Mouse (Mus musculus): ENCODE data around the gene Snapc1. TPM values are rescaled to one million over a fixed set of nuclear protein-coding genes. Genes with fewer than 3 reads are reported as not detected.

Snapc1 gene
- polyA plus RNA-seq (2015; fragmentation: Nextera tagmentation; extraction: Ambion mirVana) = 5.4 and 7.5 TPM in 2 replicates

DNA sequence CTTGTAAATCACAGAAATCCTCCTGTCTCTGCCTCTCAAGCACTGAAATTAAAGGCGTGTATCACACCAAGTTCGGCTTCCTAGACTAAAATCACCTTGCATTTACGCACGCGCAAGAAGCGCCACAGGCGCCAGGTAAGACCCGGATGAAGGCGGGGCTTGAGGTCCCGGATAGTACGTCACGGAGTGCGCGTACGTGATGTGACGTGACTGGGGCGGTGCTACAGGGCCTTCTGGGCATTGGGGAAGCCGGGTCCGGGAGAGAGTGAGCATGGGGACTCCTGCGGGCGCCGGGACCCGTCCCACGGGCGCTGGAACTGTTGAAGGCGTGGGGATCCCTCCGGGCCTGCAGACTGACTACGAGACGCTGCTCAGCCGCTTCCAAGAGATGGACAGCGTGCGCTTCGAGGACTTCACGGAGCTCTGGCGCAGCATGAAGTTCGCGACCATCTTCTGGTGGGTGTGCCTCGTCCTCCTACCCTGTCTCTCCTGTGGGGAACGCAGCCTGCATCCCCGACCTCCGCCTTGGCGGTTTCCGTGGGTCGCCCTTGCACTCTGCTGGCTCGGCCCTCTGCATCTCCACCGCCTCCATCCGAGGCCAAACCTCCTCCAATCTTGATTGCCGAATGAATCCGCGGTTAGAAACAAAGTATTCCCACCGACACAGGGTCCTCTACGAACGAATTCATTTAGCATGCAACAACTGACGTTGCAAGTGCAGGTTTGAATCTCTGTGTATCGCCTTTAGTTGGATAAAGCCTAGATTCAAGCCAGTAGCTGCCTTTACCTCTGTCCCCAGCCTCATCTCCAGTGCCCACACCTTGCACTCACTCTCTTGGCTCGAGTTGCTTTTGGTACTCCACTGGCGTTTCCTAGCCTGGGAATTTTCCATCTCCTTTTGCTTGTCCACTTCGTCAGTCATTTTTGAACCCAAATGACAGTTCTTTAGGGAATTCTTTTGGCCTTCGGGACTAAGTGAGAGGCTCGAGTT, at the start of gene Snapc1:
Gene Snapc1 (plus strand): TSS at position 191 of the 991 bp plus-strand sequence.
- ATAC-seq (ENCODE audit: low read depth) (peak; percentile 100), DNase-seq (peak; percentile 95)
- Histone ChIP-seq H3K9me3 (replicated peaks) (no peaks in the 10 kb centered on the region), H3K27me3 (no peaks in the 10 kb centered on the region), H3K9ac (peak within 1 kb of the TSS; percentile 83), H3K27ac (peak within 1 kb of the TSS; percentile 56; the same call in 1 of the 2 replicates), H3K36me3 (peaks cover 19% of the 10 kb centered on the region), H3K4me3 (replicated peaks) (peak within 1 kb of the TSS; percentile 84), H3K4me2 (peak within 1 kb of the TSS; percentile 79), H3K4me1 (replicated peaks) (peaks cover 17% of the 10 kb centered on the region)
- under 1% methylated on average over 60 of the region's 60 CpGs for WGBS (ENCODE audit: insufficient replicate concordance)

DNA sequence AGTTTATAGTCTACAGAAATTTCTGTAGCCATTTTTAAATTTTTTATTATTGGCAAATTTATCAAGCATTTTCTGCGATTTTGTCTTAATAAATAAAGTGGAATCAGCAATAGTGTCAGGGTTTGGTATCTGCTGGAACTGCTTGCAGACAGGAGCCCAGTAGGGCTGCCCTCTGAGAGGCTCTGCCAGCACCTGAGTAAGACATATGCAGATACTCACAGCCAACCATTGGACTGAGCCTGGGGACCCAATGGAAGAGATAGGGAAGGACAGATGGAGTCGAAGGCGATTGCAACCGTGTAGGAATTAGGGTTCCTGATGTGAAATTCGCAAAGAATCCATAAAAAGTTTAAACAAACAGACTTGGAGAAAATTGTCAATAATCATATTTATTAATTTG, 45.8 kb upstream of the Snapc1 start:
- DNase-seq (no peak), ATAC-seq (ENCODE audit: low read depth) (no peak)
- Histone ChIP-seq H3K4me2 (no peak overlapping the region), H3K27me3 (no peaks in the 10 kb centered on the region), H3K4me3 (replicated peaks) (no peak overlapping the region), H3K9ac (no peak overlapping the region), H3K9me3 (replicated peaks) (no peaks in the 10 kb centered on the region), H3K27ac (no peak overlapping the region), H3K4me1 (replicated peaks) (no peaks in the 10 kb centered on the region), H3K36me3 (no peaks in the 10 kb centered on the region)
- 80% methylated on average over 5 of the region's 5 CpGs for WGBS (ENCODE audit: insufficient replicate concordance)

DNA sequence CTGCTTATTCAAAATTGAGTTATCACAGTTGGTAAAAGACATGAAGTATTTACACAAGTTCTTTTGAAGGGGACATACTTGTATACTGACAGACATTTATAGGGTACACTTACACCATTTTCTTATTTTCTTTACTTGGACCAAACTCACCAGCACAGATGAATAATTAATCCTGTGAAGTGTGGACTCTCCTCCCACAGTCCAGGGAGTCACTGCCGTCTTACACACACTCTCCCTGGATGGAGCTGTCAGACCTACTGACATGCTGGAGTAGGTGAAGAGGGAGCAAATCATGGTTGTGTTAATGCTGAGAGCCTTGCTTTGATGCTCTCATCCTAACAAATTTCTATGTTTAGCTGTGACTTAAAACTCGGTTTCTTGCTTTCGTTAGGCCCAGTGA, 34.0 kb upstream of the Snapc1 start:
- Histone ChIP-seq H3K27ac (no peak overlapping the region), H3K9ac (no peak overlapping the region), H3K4me2 (no peak overlapping the region), H3K4me3 (replicated peaks) (no peak overlapping the region), H3K9me3 (replicated peaks) (no peaks in the 10 kb centered on the region), H3K4me1 (replicated peaks) (no peaks in the 10 kb centered on the region), H3K36me3 (peaks cover 50% of the 10 kb centered on the region), H3K27me3 (no peaks in the 10 kb centered on the region)
- ATAC-seq (ENCODE audit: low read depth) (no peak), DNase-seq (no peak)
- WGBS (ENCODE audit: insufficient replicate concordance) = 79% methylated on average over 3 of the region's 3 CpGs

DNA sequence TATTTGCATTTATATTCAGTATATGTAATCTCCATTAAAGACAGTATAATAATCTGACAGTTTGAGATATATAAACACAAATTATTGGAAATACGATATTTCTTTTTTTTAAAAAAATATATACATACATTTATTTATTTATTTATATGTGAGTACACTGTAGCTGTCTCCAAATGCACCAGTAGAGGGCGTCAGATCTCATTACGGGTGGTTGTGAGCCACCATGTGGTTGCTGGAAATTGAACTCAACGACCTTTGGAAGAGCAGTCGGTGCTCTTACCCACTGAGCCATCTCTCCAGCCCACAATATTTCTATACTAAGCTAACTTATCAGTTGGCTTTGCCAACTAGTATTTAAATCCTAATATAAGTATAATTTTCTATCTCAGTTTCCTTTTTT, 33.0 kb upstream of the Snapc1 start:
- no peak overlapping the region for H3K27ac ChIP-seq
- H3K9ac ChIP-seq = no peak overlapping the region
- no peaks in the 10 kb centered on the region for H3K27me3 ChIP-seq
- H3K36me3 ChIP-seq = peaks cover 54% of the 10 kb centered on the region
- H3K4me3 ChIP-seq (replicated peaks) = no peak overlapping the region
- DNase-seq = no peak
- ATAC-seq (ENCODE audit: low read depth) = no peak
- no peaks in the 10 kb centered on the region for H3K4me1 ChIP-seq (replicated peaks)
- 34% methylated on average over 5 of the region's 5 CpGs for WGBS (ENCODE audit: insufficient replicate concordance)
- no peaks in the 10 kb centered on the region for H3K9me3 ChIP-seq (replicated peaks)
- no peak overlapping the region for H3K4me2 ChIP-seq

DNA sequence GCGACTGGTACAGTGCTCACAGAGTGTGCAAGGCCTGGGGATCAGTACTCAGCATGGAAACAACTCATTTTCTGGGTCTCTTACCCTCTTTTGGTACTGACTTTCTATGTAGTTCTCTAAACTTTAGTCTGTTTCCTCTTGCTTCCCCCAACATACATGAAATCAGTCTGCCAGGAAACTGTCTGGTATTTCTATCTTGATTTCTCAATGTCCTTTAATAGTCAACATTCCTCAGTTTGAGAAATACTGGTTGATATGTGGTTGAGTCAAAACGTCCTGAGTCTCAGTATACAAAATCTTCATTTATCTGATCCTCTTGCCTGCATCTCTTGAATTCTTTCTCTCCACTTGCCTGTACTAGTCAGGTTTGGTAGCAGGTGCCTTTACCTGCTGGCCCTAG, 29.8 kb upstream of the Snapc1 start:
- no peak overlapping the region for H3K27ac ChIP-seq
- DNase-seq (no peak), ATAC-seq (ENCODE audit: low read depth) (no peak)
- WGBS (ENCODE audit: insufficient replicate concordance) = 67% methylated on average over 2 of the region's 2 CpGs
- no peaks in the 10 kb centered on the region for H3K9me3 ChIP-seq (replicated peaks)
- no peak overlapping the region for H3K9ac ChIP-seq
- no peak overlapping the region for H3K4me2 ChIP-seq
- no peaks in the 10 kb centered on the region for H3K27me3 ChIP-seq
- H3K36me3 ChIP-seq = peaks cover 59% of the 10 kb centered on the region
- no peaks in the 10 kb centered on the region for H3K4me1 ChIP-seq (replicated peaks)
- no peak overlapping the region for H3K4me3 ChIP-seq (replicated peaks)

DNA sequence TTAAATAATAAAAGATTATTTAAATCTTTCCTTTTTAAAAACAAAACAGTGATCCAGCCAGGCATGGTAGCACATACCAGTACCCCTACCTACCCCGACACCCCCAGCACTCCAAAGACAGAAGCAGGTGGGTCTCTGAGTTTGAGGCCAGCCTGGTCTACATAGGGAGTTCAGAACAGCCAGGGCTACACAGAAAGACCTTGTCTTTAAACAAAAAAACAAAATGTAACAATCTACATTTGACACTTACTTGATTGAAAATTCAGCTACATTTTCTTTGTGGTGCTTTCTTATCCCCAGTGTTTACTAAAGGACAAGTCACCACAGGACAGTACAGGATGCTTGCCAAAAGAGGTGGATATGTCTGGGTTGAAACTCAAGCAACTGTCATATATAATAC, 26.9 kb upstream of the Snapc1 start, which contains the start of gene Gm49321:
Gene Gm49321 (plus strand): TSS at position 301 of the 400 bp plus-strand sequence.
- WGBS (ENCODE audit: insufficient replicate concordance) = 73% methylated on average over 1 of the region's 1 CpGs

DNA sequence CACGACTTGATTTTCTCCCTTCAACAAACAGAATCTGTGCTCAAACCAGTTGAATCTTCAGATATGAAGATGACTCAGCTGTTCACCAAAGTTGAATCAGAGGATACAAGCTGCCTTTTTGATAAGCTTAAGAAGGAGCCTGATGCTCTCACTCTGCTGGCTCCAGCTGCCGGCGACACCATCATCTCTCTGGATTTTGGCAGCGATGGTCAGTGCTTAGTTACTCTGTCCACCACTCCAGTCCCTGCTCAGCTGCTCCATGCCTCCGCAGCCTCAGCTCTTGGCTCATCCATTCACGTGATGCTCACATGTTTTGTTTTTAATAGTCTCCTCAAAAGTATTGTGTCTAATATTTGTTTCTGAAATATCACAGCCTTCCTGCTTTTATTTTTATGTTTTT, 24.7 kb upstream of the Snapc1 start:
- no peak overlapping the region for H3K4me3 ChIP-seq (replicated peaks)
- no peaks in the 10 kb centered on the region for H3K4me1 ChIP-seq (replicated peaks)
- no peak overlapping the region for H3K9ac ChIP-seq
- WGBS (ENCODE audit: insufficient replicate concordance) = 78% methylated on average over 6 of the region's 6 CpGs
- no peak overlapping the region for H3K27ac ChIP-seq
- peaks cover 54% of the 10 kb centered on the region for H3K36me3 ChIP-seq
- no peak for ATAC-seq (ENCODE audit: low read depth)
- no peaks in the 10 kb centered on the region for H3K9me3 ChIP-seq (replicated peaks)
- no peaks in the 10 kb centered on the region for H3K27me3 ChIP-seq
- no peak overlapping the region for H3K4me2 ChIP-seq
- no peak for DNase-seq

More for the DNA sequence above, 26.9 kb upstream of the Snapc1 start, which contains the start of gene Gm49321:
- DNase-seq (no peak), ATAC-seq (ENCODE audit: low read depth) (no peak)
- Histone ChIP-seq H3K4me1 (replicated peaks) (no peaks in the 10 kb centered on the region), H3K27me3 (no peaks in the 10 kb centered on the region), H3K36me3 (peaks cover 60% of the 10 kb centered on the region), H3K4me2 (no peak within 1 kb of the TSS), H3K4me3 (replicated peaks) (no peak within 1 kb of the TSS), H3K9me3 (replicated peaks) (no peaks in the 10 kb centered on the region), H3K27ac (no peak within 1 kb of the TSS), H3K9ac (no peak within 1 kb of the TSS)

DNA sequence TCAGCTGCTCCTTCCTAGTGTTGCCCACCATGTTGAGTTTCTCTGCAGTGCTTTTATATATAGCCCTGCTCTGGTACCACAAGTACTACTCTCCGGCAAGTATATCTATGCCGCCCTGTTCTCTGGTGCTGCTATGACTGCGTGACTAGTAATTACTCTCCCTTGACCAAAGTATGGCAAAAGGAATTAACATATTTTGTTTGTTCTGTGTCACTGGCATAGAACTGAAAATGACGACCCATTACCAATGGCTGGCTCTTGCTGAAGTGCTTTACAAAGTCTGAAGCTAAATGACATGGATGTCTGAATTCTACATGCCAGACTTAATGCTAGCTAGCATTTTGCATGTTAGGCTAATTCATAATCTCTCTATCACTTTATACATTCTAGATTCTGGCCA, 15.9 kb upstream of the Snapc1 start:
- H3K4me2 ChIP-seq = no peak overlapping the region
- no peak for ATAC-seq (ENCODE audit: low read depth)

DNA sequence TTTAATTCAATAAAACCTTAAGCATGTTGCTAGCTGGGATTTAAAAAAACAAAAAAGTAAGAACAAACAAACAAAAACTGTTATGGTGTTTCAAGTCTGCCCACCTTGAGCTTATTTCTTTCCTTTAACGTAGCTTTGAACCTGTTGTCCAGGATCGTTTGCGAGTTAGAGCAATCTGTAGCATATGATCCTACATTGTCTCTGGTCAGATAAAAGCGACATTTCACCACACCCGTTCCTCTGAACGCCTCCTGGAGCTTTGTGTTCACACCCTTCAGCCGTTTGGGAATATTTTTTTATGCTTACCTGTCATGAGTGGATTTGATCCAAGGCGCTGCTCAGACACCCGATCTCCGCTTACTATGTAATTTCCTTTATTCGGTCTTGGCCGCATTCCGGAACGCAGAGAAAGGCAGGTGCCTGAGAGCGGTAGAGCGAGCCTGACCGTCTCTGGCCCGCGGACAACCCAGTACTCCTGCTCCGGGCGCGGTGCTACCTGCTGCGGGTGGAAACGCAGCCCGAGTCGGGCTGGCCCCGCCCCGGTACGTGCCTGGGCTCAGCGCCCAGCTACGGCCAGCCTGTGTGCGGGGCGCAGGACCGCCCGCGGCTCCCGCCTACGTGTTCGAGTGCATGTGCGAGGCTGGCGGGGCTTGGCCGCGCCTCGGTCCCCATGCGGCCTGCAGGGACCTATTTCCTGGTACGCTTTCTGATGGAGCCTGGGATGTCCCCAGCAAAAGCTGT, 14.8 kb upstream of the Snapc1 start:
- 22% methylated on average over 46 of the region's 46 CpGs for WGBS (ENCODE audit: insufficient replicate concordance)
- Histone ChIP-seq H3K9me3 (replicated peaks) (no peaks in the 10 kb centered on the region), H3K27ac (no peak overlapping the region)

More for the DNA sequence above, 15.9 kb upstream of the Snapc1 start:
- DNase-seq = no peak
- Histone ChIP-seq H3K9ac (no peak overlapping the region), H3K4me3 (replicated peaks) (no peak overlapping the region), H3K4me1 (replicated peaks) (peaks cover 21% of the 10 kb centered on the region), H3K27me3 (no peaks in the 10 kb centered on the region), H3K27ac (no peak overlapping the region), H3K36me3 (peaks cover 16% of the 10 kb centered on the region), H3K9me3 (replicated peaks) (no peaks in the 10 kb centered on the region)
- 83% methylated on average over 4 of the region's 4 CpGs for WGBS (ENCODE audit: insufficient replicate concordance)

DNA sequence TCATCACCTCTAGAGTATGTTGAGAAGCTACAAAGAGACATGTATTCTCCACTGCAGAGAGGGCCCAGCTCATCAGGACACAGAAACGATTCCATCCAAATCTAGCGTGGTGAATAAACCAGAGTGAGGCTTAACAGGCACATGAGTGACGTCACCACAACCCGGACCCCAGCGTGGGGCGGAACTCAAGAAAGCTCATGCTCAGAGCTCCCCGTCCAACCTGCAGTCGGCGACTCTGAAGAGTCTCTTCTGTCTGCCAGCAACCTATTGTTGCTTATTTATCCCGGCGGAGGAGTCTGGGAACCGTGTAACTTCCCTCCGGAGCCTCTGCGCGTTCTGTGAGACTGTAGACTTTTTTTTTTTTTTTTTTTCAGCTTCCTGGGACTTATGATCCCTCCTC, 11.4 kb upstream of the Snapc1 start:
- Histone ChIP-seq H3K9me3 (replicated peaks) (no peaks in the 10 kb centered on the region), H3K4me2 (peak overlapping the region; percentile 73), H3K27ac (no peak overlapping the region; the same call in 1 of the 2 replicates), H3K27me3 (no peaks in the 10 kb centered on the region), H3K9ac (peak overlapping the region; percentile 63), H3K36me3 (no peaks in the 10 kb centered on the region), H3K4me1 (replicated peaks) (peaks cover 36% of the 10 kb centered on the region), H3K4me3 (replicated peaks) (peak overlapping the region; percentile 55)
- ATAC-seq (ENCODE audit: low read depth) (peak; percentile 46), DNase-seq (peak; percentile 34)
- WGBS (ENCODE audit: insufficient replicate concordance) = 8% methylated on average over 15 of the region's 15 CpGs

More for the DNA sequence above, 14.8 kb upstream of the Snapc1 start:
- Histone ChIP-seq H3K9ac (peak overlapping the region; percentile 66), H3K36me3 (peaks cover 11% of the 10 kb centered on the region), H3K4me2 (peak overlapping the region; percentile 73), H3K27me3 (no peaks in the 10 kb centered on the region), H3K4me1 (replicated peaks) (peaks cover 32% of the 10 kb centered on the region), H3K4me3 (replicated peaks) (peak overlapping the region; percentile 53)
- ATAC-seq (ENCODE audit: low read depth) = peak; percentile 60
- peak; percentile 39 for DNase-seq
